Mouse (Mus musculus) C2C12 (cell line): Measurements from ENCODE around the gene Atp1a1. TPM values are rescaled to one million over a fixed set of nuclear protein-coding genes. Genes with fewer than 3 reads are reported as not detected.

ENCODE experiments used
- H3K27me3 ChIP-seq: one replicate; pipeline ENCODE4 v1.6.1; 2011; ENCODE audit not compliant: control insufficient read depth, insufficient read depth, insufficient read length
- H3K36me3 ChIP-seq: one replicate; pipeline ENCODE4 v1.6.1; 2011; ENCODE audit not compliant: control insufficient read depth, insufficient read depth
- H3K4me3 ChIP-seq: one replicate; pipeline ENCODE4 v1.5.1; 2011; ENCODE audit warnings: mild to moderate bottlenecking, control low read depth; ENCODE audit not compliant: poor library complexity, insufficient read depth, severe bottlenecking
- H3K79me2 ChIP-seq: one replicate; pipeline ENCODE4 v1.6.1; 2011; ENCODE audit not compliant: control insufficient read depth, insufficient read depth
- H3K79me3 ChIP-seq: one replicate; pipeline ENCODE4 v1.6.1; 2011; ENCODE audit warnings: low read depth, control low read depth
- H3ac ChIP-seq: one replicate; pipeline ENCODE3; 2011; ENCODE audit warnings: low read depth; ENCODE audit not compliant: control insufficient read depth, insufficient read length
- CEBPB ChIP-seq: IDR thresholded peaks from one replicate; pipeline ENCODE4 v1.6.1; 2011; ENCODE audit warnings: low read depth, mild to moderate bottlenecking, control low read depth, moderate library complexity
- CTCF ChIP-seq: IDR thresholded peaks from one replicate; pipeline ENCODE4 v1.5.1; 2011; ENCODE audit not compliant: control insufficient read depth, insufficient read depth, insufficient read length
- FOSL1 ChIP-seq: IDR thresholded peaks from one replicate; pipeline ENCODE4 v1.8.0; 2011; ENCODE audit warnings: mild to moderate bottlenecking, low read length; ENCODE audit not compliant: poor library complexity, insufficient read depth, severe bottlenecking
- MAX ChIP-seq: IDR thresholded peaks from one replicate; pipeline ENCODE4 v1.6.1; 2011; ENCODE audit warnings: mild to moderate bottlenecking, control low read depth
- MYOD1 ChIP-seq: IDR thresholded peaks from one replicate; pipeline ENCODE4 v1.6.1; 2011; ENCODE audit warnings: low read depth; ENCODE audit not compliant: control insufficient read depth, insufficient read length
- MYOG ChIP-seq: IDR thresholded peaks from one replicate; pipeline ENCODE4 v1.6.1; 2011; ENCODE audit not compliant: control insufficient read depth, insufficient read length; ENCODE audit errors: extremely low read depth
- USF1 ChIP-seq: IDR thresholded peaks from one replicate; pipeline ENCODE4 v1.6.1; 2011; ENCODE audit warnings: low read depth, mild to moderate bottlenecking, control low read depth, moderate library complexity
- long read RNA-seq, 2 experiments: library from polyadenylated mRNA; unstranded; transcript quantifications; one replicate each; pipeline ENCODE4 v2.0.0; 2019 to 2020
- polyA plus RNA-seq: library from polyadenylated mRNA; unstranded; fragments of >200 nt; fragmentation: generic; extraction: Trizol; gene quantifications from one replicate; pipeline ENCODE4 v1.2.1, GENCODE M21; 2012; ENCODE audit warnings: missing spikeins

Gene Atp1a1
- 228 TPM for polyA plus RNA-seq
- long read RNA-seq, experiment 1, transcript Atp1a1-201 (23 exons, 3,679 nt) = major isoform, 11 of 19 reads
- long read RNA-seq, experiment 1, partial matches to known transcripts = 8 of 19 reads
- long read RNA-seq, experiment 1, other reads (novel, unspliced or antisense) = 0 of 19 reads
- long read RNA-seq, experiment 2, transcript Atp1a1-201 (23 exons, 3,679 nt) = major isoform, 138 of 172 reads
- long read RNA-seq, experiment 2, partial matches to known transcripts = 29 of 172 reads
- long read RNA-seq, experiment 2, other reads (novel, unspliced or antisense) = 5 of 172 reads

- Histone ChIP-seq H3ac (peak within 1 kb of the TSS; percentile 79), H3K36me3 (peaks cover 2% of the 10 kb centered on the region), H3K79me3 (peaks cover 32% of the 10 kb centered on the region), H3K4me3 (peak within 1 kb of the TSS; percentile 50), H3K79me2 (peaks cover 44% of the 10 kb centered on the region), H3K27me3 (no peaks in the 10 kb centered on the region)
- TF ChIP-seq MAX = peak; percentile 76
- no peak for TF ChIP-seq CEBPB
Measured at GRCm38 (mm10) chr3:101604550-101605223, at the start of gene Atp1a1. Gene Atp1a1 (minus strand): TSS chr3:101604684.

- Histone ChIP-seq H3K4me3 (no peak overlapping the region), H3K79me3 (no peaks in the 10 kb centered on the region), H3ac (no peak overlapping the region), H3K36me3 (no peaks in the 10 kb centered on the region), H3K27me3 (peaks cover 5% of the 10 kb centered on the region), H3K79me2 (no peaks in the 10 kb centered on the region)
- no peak for TF ChIP-seq MAX
- TF ChIP-seq MYOG = no peak
- no peak for TF ChIP-seq MYOD1
- no peak for TF ChIP-seq CEBPB
- TF ChIP-seq FOSL1 = no peak
- TF ChIP-seq CTCF = no peak
- TF ChIP-seq USF1 = no peak
Measured at GRCm38 (mm10) chr3:101653446-101653845, 49.0 kb upstream of the Atp1a1 start.

GRCm38 (mm10) chr3:101652967-101653366, 48.5 kb upstream of the Atp1a1 start:
- no peaks in the 10 kb centered on the region for H3K36me3 ChIP-seq
- TF ChIP-seq MAX = no peak
- TF ChIP-seq MYOG = no peak
- no peak for TF ChIP-seq USF1
- TF ChIP-seq FOSL1 = no peak
- no peak for TF ChIP-seq CTCF
- no peak for TF ChIP-seq CEBPB
- no peak for TF ChIP-seq MYOD1
- no peaks in the 10 kb centered on the region for H3K79me3 ChIP-seq
- H3ac ChIP-seq = no peak overlapping the region
- peaks cover 5% of the 10 kb centered on the region for H3K27me3 ChIP-seq
- no peaks in the 10 kb centered on the region for H3K79me2 ChIP-seq
- no peak overlapping the region for H3K4me3 ChIP-seq

- Histone ChIP-seq H3K4me3 (no peak overlapping the region), H3K79me2 (no peaks in the 10 kb centered on the region), H3K79me3 (no peaks in the 10 kb centered on the region), H3K36me3 (no peaks in the 10 kb centered on the region), H3K27me3 (peaks cover 5% of the 10 kb centered on the region), H3ac (no peak overlapping the region)
- no peak for TF ChIP-seq USF1
- no peak for TF ChIP-seq CEBPB
- no peak for TF ChIP-seq MYOG
- no peak for TF ChIP-seq FOSL1
- no peak for TF ChIP-seq MYOD1
- no peak for TF ChIP-seq CTCF
- no peak for TF ChIP-seq MAX
Measured at GRCm38 (mm10) chr3:101650328-101650727, 45.8 kb upstream of the Atp1a1 start.

- no peaks in the 10 kb centered on the region for H3K79me3 ChIP-seq
- H3K79me2 ChIP-seq = no peaks in the 10 kb centered on the region
- H3K4me3 ChIP-seq = no peak overlapping the region
- TF ChIP-seq MAX = no peak
- TF ChIP-seq USF1 = no peak
- TF ChIP-seq CEBPB = no peak
- TF ChIP-seq FOSL1 = no peak
- TF ChIP-seq CTCF = no peak
- no peak for TF ChIP-seq MYOG
- TF ChIP-seq MYOD1 = no peak
- no peak overlapping the region for H3ac ChIP-seq
- H3K36me3 ChIP-seq = no peaks in the 10 kb centered on the region
- H3K27me3 ChIP-seq = peaks cover 5% of the 10 kb centered on the region
Measured at GRCm38 (mm10) chr3:101649271-101649670, 44.8 kb upstream of the Atp1a1 start.
